Mouse (Mus musculus): ENCODE results near the gene Timmdc1.
"Not testable (repeated sequence)": the region's sequence is repeated elsewhere in the genome, so short reads cannot be mapped to it uniquely, and the experiment has no call there.

The Timmdc1 gene

GRCm38 (mm10) chr16:38496604-38497140 lies 25.8 kb downstream of the Timmdc1 start:
- no peak for DNase-seq (ENCODE audit: low read depth, low spot score)

DNA sequence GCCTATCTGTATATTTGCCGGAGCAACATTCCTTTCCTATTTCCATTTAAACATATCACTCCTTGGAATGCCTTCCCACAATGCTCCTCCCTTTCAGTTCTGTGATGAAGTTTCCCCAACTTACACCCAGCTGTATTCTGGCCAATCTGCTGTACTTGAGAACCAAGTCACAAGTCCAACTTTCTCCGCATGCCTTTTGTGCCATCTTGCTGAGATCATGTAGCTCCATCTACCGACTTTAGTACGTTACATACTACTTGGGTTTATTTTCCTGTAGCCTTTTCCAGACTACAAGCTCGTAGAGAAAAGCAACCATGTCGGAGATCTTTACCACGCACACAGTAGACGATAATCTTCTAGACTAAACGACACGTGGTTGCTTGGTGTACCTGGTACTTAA lies 28.6 kb downstream of the Timmdc1 start:
- DNase-seq (ENCODE audit: low read depth, low spot score): no peak

GRCm38 (mm10) chr16:38492551-38492950 lies 29.9 kb downstream of the Timmdc1 start:
- DNase-seq (ENCODE audit: low read depth, low spot score): no peak

DNA sequence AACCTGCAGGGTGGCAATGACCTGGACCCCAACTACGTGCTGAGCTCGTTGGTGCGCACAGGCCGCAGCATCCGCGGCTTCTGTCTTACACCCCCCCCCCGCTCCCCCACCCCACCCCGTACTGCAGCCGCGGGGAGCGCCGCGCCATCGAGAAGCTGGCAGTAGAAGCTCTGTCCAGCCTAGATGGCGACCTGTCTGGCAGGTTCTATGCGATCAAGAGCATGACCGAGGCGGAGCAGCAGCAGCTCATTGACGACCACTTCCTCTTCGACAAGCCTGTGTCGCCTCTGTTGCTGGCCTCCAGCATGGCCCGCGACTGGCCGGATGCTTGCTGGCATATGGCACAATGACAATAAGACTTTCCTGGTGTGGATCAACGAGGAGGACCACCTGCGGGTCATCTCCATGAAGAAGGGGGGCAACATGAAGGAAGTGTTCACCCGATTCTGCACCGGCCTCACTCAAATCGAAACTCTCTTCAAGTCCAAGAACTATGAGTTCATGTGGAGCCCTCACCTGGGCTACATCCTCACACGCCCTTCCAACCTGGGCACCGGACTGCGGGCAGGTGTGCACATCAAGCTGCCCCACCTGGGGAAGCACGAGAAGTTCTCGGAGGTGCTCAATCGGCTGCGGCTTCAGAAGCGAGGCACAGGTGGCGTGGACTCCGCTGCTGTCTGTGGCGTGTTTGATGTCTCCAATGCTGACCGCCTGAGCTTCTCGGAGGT lies 38.7 kb downstream of the Timmdc1 start:
- no peak for DNase-seq (ENCODE audit: low read depth, low spot score)

- no peak for DNase-seq (ENCODE audit: low read depth, low spot score)
Observed at GRCm38 (mm10) chr16:38482780-38483562, 39.5 kb downstream of the Timmdc1 start.

DNA sequence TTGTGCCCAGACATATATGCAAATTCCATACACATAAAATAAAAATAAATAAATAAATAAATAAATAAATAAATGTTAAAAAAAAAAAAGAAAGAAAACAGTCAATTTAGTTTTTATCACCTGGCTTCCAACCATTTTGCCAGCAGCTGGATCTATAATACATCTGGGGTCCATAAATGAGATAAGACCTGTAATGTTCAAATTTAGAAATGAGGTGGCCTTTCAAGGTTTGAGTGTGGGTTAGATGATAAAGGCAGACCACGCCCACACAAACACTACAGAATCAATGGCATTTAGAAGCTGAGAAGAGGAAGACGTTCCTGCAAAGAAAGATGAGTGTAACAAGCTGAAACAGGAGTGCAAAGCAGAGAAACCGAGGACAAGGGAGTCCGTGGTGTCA lies 41.1 kb downstream of the Timmdc1 start:
- DNase-seq (ENCODE audit: low read depth, low spot score): no peak

DNA sequence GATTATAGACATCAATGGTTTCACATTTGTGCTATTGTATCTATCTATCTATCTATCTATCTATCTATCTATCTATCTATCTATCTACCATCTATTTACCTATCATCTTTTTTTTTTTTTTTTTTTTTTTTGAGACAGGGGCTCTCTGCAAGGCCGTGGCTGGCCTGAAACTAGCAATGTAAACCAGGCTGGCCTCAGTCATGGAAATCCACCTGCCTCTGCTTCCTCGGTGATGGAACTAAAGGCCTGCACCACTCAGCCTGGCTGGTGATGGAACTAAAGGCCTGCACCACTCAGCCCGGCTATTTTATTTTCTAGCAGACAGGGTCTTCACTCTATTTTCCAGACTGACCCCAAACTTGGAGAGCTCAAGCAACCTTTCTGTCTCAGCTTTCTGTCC lies 44.2 kb downstream of the Timmdc1 start:
- no peak for DNase-seq (ENCODE audit: low read depth, low spot score)

- not testable (repeated sequence) for DNase-seq (ENCODE audit: low read depth, low spot score)
Observed at GRCm38 (mm10) chr16:38477241-38477608, 45.2 kb downstream of the Timmdc1 start.

DNA sequence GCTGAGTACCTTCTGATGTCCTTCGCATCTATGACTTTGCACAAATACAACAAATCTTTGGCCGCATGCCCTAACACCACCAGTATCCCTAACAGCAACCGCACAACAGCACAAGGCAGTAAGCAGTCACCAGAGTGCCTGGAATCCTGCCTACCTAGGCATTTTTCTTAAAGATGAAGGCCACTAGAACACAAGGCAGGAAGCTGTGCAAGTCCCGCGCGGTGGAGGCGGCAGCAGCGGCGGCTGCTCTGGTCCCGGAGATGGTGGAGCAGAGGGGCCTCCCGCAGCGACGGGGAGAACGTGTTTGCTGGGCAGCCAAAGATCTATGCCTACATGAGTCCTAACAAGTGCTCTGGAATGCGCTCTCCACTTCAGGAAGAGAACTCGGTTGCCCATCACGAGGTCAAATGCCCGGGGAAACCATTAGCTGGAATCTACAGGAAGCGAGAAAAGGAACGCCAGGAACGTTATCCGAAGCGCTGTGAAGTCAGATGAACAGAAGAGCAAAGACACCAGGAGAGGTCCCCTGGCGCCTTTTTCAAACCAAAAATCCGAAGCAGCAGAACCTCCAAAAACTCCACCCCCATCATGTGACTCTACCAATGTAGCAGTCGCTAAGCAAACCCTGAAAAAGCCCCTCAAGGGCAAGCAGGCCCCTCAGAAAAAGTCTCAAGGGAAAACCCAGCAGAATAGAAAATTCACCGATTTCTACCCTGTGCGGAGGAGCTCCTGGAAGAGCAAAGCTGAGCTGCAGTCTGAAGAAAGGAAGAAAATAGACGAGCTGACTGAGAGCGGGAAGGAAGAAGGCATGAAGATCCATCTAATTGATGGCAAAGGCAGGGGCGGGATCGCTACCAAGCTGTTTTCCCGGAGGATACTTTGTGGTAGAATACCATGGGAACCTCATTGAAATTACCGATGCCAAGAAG lies 45.9 kb downstream of the Timmdc1 start:
- no peak for DNase-seq (ENCODE audit: low read depth, low spot score)

DNA sequence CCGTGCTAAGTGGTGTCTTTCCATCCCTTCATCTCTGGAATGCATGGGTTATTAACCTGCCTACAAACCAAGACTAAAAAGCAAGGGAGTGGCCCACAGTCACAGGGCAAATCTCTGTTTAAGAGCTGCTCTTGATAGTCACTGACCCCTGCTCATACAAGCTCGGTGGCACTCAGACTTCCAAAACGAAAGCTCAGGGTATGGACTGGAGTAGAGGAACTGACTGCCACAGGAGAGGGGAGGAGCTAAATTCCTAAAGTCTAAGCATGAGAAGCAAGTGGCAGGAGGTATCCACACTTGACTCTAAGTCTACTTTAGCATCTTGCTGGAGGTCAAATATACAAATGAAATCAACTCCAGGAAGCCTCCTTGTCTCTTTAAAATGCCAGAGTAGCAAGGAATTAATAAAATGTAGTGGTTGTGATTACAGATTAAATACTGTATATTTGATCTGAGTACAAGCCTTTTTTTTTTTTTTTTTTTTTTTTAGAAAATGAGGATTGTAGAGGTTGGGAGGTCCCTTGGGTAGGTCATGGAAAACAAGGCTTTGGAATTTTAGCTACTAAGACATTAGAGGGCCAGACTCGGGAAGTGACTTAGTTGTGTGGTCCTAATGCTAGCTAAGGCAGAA lies 46.7 kb downstream of the Timmdc1 start:
- no peak for DNase-seq (ENCODE audit: low read depth, low spot score)

- DNase-seq (ENCODE audit: low read depth, low spot score): no peak
Observed at GRCm38 (mm10) chr16:38474677-38475286, 47.7 kb downstream of the Timmdc1 start.

DNA sequence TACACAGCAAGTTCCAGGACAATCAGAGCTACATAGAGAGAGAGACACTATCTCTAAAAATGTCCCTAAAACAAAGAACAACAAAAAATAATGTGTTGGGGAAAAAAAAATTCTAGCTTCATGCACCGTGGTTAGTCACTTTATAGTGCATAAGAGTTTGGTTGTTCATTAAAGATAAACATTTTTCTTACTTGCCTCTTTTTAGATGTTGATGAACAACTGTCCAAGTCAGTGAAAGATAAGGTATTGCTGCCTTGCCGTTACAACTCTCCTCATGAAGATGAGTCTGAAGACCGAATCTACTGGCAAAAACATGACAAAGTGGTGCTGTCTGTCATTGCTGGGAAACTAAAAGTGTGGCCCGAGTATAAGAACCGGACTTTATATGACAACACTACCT lies 48.8 kb downstream of the Timmdc1 start:
- DNase-seq (ENCODE audit: low read depth, low spot score): no peak

- DNase-seq (ENCODE audit: low read depth, low spot score): no peak
Observed at GRCm38 (mm10) chr16:38472507-38472873, 50.0 kb downstream of the Timmdc1 start.

- no peak for DNase-seq (ENCODE audit: low read depth, low spot score)
Observed at GRCm38 (mm10) chr16:38471697-38472506, 50.6 kb downstream of the Timmdc1 start.

- no peak for DNase-seq (ENCODE audit: low read depth, low spot score)
Observed at GRCm38 (mm10) chr16:38469437-38469836, 53.0 kb downstream of the Timmdc1 start.

DNA sequence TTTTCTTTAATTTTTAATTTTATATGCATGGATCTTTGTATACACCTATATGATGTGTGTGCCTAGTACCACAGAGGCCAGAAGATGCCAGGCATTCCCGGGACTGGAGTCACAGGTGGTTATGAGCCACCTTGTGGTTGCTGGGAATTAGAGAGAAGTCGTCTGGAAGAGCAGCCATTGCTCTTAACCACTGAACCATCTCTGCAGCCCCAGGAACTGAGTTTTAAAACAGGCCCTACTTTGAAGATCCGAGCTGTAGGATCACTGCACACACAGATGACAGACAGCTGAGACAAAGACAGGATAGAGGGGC lies 53.8 kb downstream of the Timmdc1 start:
- DNase-seq (ENCODE audit: low read depth, low spot score): no peak

GRCm38 (mm10) chr16:38467917-38468705 lies 54.4 kb downstream of the Timmdc1 start:
- DNase-seq (ENCODE audit: low read depth, low spot score): no peak

DNA sequence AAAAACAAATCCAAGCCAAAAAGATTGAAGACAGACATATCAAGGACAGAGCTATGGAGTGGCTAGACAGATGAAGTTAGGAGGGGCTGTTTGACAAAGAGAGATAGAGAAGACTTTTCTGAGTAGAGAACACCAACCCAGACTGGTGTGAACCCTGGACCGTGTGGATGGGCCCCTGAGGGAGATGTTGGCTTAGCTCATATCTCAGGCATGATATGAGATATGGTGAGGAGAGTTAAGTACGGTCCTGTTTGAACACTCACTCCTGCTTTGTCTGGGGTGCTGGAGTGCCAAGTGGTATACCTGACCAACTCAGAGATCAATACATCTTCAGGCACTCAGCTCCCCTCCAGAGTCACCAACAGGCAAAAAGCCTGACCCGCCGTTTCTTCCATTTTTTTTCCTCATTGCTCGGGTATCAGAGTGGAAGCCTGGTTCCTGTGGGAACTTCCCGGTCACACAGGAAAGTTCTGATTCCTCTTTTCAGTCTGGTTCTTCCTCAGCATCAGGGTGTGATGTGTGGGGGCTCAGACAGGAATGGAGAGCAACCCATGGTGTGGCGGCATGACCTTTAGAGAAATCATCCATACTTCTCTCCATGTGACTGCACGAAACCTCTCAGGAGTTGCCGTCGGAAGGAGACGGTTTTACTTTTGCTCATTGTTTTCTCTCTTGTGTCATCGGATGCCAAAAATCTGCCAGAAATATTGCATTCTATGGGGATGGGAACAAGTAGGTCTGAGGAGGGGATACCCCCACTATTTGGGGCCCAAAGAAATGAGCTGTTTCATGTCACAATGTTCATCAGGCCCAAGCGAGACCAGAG lies 55.2 kb downstream of the Timmdc1 start:
- no peak for DNase-seq (ENCODE audit: low read depth, low spot score)

- DNase-seq (ENCODE audit: low read depth, low spot score): no peak
Observed at GRCm38 (mm10) chr16:38466089-38466488, 56.4 kb downstream of the Timmdc1 start.
